Mouse (Mus musculus): ENCODE measurements at regions not wholly inside any gene's neighbourhood (a gene's known extent, or its start where the extent isn't known, plus 50 kb on each side); places are given as distances from the start of the nearest gene placed in this dataset.

- Histone ChIP-seq H3K27me3 (ENCODE audit: control insufficient read depth, insufficient read depth, low read length) (no peaks in the 10 kb centered on the region), H3K9ac (ENCODE audit: low read depth, low read length) (no peak overlapping the region)
- WGBS, result 56% methylated on average over 3 of the region's 3 CpGs
Observed at GRCm38 (mm10) chr4:96974935-96975334, 189.9 kb upstream of the Gm12695 start.

GRCm38 (mm10) chr4:96973804-96974203 lies 188.8 kb upstream of the Gm12695 start:
- WGBS, result 48% methylated on average over 1 of the region's 1 CpGs

More at GRCm38 (mm10) chr4:96974935-96975334, 189.9 kb upstream of the Gm12695 start:
- Histone ChIP-seq H3K4me3 (ENCODE audit: insufficient read depth, low read depth, low read length) (no peak overlapping the region), H3K27ac (replicated peaks; ENCODE audit: insufficient read depth, low read depth, low read length) (no peak overlapping the region), H3K79me2 (ENCODE audit: control insufficient read depth, insufficient read depth, low read length) (no peaks in the 10 kb centered on the region), H3K4me1 (ENCODE audit: control insufficient read depth, insufficient read depth, low read length) (no peaks in the 10 kb centered on the region), H3K36me3 (ENCODE audit: control insufficient read depth, insufficient read depth, low read length) (no peaks in the 10 kb centered on the region)
- DNase-seq (ENCODE audit: extremely low read depth, low read depth, low spot score), result no peak
- TF ChIP-seq POLR2A (IDR thresholded peaks at IDR 0.05; ENCODE audit: extremely low read depth, insufficient read depth, low read length), result no peak
- no peak for TF ChIP-seq CTCF (IDR thresholded peaks at IDR 0.05; ENCODE audit: low read depth, low read length)

GRCm38 (mm10) chr4:96969199-96969598 lies 184.2 kb upstream of the Gm12695 start:
- DNase-seq (ENCODE audit: extremely low read depth, low read depth, low spot score), result no peak
- no peak overlapping the region for H3K9ac ChIP-seq (ENCODE audit: low read depth, low read length)
- H3K79me2 ChIP-seq (ENCODE audit: control insufficient read depth, insufficient read depth, low read length), result no peaks in the 10 kb centered on the region
- no peaks in the 10 kb centered on the region for H3K27me3 ChIP-seq (ENCODE audit: control insufficient read depth, insufficient read depth, low read length)
- 67% methylated on average over 5 of the region's 5 CpGs for WGBS
- no peak overlapping the region for H3K4me3 ChIP-seq (ENCODE audit: insufficient read depth, low read depth, low read length)
- no peak for TF ChIP-seq POLR2A (IDR thresholded peaks at IDR 0.05; ENCODE audit: extremely low read depth, insufficient read depth, low read length)
- no peak for TF ChIP-seq CTCF (IDR thresholded peaks at IDR 0.05; ENCODE audit: low read depth, low read length)
- H3K4me1 ChIP-seq (ENCODE audit: control insufficient read depth, insufficient read depth, low read length), result no peaks in the 10 kb centered on the region
- no peaks in the 10 kb centered on the region for H3K36me3 ChIP-seq (ENCODE audit: control insufficient read depth, insufficient read depth, low read length)
- no peak overlapping the region for H3K27ac ChIP-seq (replicated peaks; ENCODE audit: insufficient read depth, low read depth, low read length)

More at GRCm38 (mm10) chr4:96973804-96974203, 188.8 kb upstream of the Gm12695 start:
- Histone ChIP-seq H3K79me2 (ENCODE audit: control insufficient read depth, insufficient read depth, low read length) (no peaks in the 10 kb centered on the region), H3K4me1 (ENCODE audit: control insufficient read depth, insufficient read depth, low read length) (no peaks in the 10 kb centered on the region), H3K27me3 (ENCODE audit: control insufficient read depth, insufficient read depth, low read length) (no peaks in the 10 kb centered on the region), H3K4me3 (ENCODE audit: insufficient read depth, low read depth, low read length) (no peak overlapping the region), H3K27ac (replicated peaks; ENCODE audit: insufficient read depth, low read depth, low read length) (no peak overlapping the region), H3K36me3 (ENCODE audit: control insufficient read depth, insufficient read depth, low read length) (no peaks in the 10 kb centered on the region), H3K9ac (ENCODE audit: low read depth, low read length) (no peak overlapping the region)
- TF ChIP-seq POLR2A (IDR thresholded peaks at IDR 0.05; ENCODE audit: extremely low read depth, insufficient read depth, low read length), result no peak
- TF ChIP-seq CTCF (IDR thresholded peaks at IDR 0.05; ENCODE audit: low read depth, low read length), result no peak
- no peak for DNase-seq (ENCODE audit: extremely low read depth, low read depth, low spot score)

- Histone ChIP-seq H3K4me1 (ENCODE audit: control insufficient read depth, insufficient read depth, low read length) (no peaks in the 10 kb centered on the region), H3K36me3 (ENCODE audit: control insufficient read depth, insufficient read depth, low read length) (no peaks in the 10 kb centered on the region), H3K27ac (replicated peaks; ENCODE audit: insufficient read depth, low read depth, low read length) (no peak overlapping the region), H3K4me3 (ENCODE audit: insufficient read depth, low read depth, low read length) (no peak overlapping the region), H3K79me2 (ENCODE audit: control insufficient read depth, insufficient read depth, low read length) (no peaks in the 10 kb centered on the region), H3K9ac (ENCODE audit: low read depth, low read length) (no peak overlapping the region), H3K27me3 (ENCODE audit: control insufficient read depth, insufficient read depth, low read length) (no peaks in the 10 kb centered on the region)
- DNase-seq (ENCODE audit: extremely low read depth, low read depth, low spot score), result no peak
- 67% methylated on average over 10 of the region's 10 CpGs for WGBS
- TF ChIP-seq POLR2A (IDR thresholded peaks at IDR 0.05; ENCODE audit: extremely low read depth, insufficient read depth, low read length) (no peak), CTCF (IDR thresholded peaks at IDR 0.05; ENCODE audit: low read depth, low read length) (no peak)
Observed at GRCm38 (mm10) chr4:96968545-96969164, 183.7 kb upstream of the Gm12695 start.

Data from liver, adult 2 months (tissue).